Mouse (Mus musculus): ENCODE data around the gene Sirt2.

The Sirt2 gene

DNA sequence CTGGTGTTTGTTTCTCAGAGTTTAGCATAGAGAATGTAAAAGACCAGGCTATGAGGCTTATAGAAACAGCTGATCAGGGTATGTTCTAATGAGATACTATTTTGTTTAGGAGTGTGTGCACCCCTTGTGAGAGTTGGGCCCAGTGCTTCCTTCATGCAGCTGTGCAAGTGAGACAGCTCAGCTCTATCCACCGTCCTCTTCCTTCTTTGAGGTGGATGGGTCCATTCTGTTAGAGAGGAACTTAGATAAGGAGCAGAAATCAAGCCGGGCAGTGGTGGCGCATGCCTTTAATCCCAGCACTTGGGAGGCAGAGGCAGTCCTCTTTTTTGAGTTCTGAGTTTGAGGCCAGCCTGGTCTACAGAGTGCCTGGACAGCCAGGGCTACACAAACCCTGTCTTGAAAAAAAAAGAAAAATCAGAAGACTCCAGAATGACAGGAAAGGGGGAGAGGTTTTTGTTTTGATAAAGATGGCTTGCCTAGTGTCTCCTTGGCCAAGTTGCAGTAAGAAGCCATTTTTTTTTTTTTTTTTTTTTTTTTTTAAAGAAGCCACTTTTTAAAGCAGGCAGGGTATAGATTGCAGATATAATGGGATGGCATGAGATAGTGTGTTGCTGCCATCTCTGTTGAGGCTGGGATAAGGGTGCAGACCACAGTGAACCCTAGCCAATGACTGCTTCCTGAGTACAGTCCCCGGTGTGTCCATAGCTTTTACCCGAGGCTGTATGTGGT is 47.9 kb downstream of the Sirt2 start:
- TF ChIP-seq GATA4 (IDR thresholded peaks at IDR 0.05; ENCODE audit: insufficient replicate concordance, low read length) = no peak

DNA sequence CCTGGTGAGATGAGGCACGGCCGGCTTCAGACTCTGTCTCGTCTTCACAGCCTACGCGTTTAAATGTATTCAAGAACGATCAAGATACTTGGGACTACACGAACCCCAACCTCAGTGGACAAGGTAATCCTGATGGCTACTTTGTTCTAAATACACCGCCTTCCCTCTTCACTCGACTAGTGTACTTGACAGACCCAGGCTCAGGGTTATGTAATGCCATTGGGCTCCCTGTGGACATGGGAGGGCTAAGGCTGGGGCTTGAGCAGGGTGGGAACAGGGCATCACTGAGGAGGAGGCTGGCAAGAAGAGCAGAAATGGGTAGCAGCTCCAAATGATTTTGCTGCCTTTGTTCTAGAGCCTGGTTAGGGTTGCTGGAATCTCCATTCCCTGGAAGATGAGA is 48.7 kb downstream of the Sirt2 start:
- no peak for TF ChIP-seq GATA4 (IDR thresholded peaks at IDR 0.05; ENCODE audit: insufficient replicate concordance, low read length)

DNA sequence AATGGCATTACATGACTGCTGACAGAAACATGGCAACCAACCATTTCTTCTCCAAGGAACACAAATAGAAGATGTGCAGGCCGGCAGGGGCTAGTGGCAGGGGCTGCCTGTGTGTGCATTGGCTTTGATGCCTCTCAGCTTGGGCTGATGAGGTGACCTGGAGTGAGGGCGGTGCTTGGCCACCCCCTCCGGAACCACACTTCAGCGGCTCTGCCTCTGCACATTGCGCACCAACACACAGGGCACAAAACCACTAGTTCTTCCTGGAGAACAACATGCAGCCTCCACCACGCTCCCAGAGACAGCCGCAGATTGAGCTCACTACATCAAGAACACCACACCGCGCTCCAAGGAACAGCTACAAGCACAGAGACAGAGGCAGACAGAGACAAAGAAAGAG is 49.7 kb downstream of the Sirt2 start:
- no peak for TF ChIP-seq GATA4 (IDR thresholded peaks at IDR 0.05; ENCODE audit: insufficient replicate concordance, low read length)

DNA sequence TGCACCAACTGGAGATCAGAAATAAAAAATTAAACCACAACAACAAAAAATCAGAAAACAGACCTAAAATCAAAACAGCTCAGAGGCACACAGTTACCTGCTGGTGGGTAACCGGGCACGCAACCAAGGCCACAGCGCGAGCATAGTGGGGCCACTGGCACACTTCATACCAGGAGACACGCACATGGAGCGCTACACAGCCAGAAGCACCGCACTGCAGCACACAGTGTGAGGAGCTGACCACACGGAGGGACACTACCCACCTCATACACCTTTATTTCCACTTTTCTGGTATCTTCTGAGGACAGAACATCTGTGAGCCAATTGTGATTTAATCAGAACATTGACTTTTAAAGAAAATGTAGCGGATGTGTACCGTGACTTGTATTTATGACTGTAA is 50.4 kb downstream of the Sirt2 start:
- TF ChIP-seq GATA4 (IDR thresholded peaks at IDR 0.05; ENCODE audit: insufficient replicate concordance, low read length) = no peak

DNA sequence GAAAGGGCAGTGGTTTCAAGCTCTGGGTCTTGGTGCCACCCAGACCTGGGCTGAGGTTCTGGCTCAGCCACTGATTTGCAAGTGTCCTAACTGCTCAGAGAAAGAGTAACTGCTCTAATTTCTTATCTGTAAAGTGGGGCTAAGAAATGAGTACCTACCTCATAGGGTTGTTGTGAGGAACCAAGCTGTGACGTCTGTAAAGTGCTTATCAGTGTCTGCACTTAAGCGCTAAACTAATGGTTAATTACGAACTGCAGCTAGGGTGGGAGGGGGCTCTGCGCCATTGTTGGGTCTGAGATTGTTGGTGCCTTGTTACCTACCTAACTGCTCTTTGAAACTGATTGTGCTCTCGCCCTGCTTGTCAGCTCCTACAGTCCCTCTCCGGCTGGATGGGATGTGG is 51.0 kb downstream of the Sirt2 start:
- TF ChIP-seq GATA4 (IDR thresholded peaks at IDR 0.05; ENCODE audit: insufficient replicate concordance, low read length) = no peak

DNA sequence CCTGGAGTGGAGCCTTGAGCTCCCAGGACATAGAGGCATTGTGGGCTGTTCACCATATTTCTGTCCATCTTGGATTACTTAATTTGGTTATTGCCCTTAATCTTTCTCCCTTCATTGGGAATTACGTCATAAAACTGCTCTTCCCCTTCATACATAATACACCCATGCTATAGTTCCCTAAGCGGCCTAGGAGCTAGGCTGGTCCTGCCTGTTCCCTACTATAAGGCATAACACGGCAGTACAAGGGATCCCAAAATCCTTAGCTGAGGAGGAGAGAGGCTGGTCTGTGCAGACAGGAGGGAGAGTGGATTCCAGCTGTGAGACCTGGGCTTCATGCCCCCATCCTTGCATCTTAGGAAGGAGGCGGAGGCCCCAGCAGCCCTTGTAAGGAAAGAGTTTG is 51.4 kb downstream of the Sirt2 start:
- TF ChIP-seq GATA4 (IDR thresholded peaks at IDR 0.05; ENCODE audit: insufficient replicate concordance, low read length) = no peak

DNA sequence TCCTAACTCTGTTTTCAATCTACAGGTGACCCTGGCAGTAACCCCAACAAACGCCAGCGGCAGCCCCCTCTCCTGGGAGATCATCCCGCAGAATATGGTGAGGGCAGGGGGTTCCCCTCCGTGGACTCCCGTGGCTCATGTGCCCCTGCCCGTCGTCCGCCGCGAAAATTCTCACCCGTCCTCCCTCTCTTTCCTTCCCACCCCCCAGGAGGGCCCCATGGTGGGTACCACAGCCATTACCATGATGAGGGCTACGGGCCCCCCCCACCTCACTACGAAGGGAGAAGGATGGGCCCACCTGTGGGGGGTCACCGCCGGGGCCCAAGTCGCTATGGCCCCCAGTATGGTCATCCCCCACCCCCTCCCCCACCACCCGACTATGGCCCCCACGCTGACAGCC is 51.9 kb downstream of the Sirt2 start:
- no peak for TF ChIP-seq GATA4 (IDR thresholded peaks at IDR 0.05; ENCODE audit: insufficient replicate concordance, low read length)

DNA sequence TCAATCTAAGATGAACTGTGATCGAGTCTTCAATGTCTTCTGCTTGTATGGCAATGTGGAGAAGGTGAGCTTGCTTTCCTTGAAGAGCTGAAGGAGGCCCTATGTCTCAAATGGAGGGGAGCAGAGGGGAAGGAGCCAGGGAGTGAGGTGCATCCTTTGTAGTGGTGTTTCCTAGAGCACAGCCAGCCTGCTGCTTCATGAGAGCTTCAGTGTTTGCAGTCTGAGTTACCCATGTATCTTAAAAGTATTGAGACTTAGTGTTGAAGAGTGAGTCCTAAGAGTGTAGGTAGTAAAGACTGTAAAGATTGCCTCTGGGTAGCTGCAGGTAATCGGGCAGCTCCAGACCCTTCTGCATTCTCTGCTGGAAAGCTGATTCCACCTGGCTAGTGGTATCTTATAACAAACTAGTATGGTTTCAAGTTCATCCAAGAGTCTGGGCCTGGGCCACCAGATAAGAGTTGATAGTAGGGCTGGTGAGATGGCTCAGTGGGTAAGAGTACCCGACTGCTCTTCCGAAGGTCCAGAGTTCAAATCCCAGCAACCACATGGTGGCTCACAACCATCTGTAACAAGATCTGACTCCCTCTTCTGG is 52.4 kb downstream of the Sirt2 start:
- no peak for TF ChIP-seq GATA4 (IDR thresholded peaks at IDR 0.05; ENCODE audit: insufficient replicate concordance, low read length)

DNA sequence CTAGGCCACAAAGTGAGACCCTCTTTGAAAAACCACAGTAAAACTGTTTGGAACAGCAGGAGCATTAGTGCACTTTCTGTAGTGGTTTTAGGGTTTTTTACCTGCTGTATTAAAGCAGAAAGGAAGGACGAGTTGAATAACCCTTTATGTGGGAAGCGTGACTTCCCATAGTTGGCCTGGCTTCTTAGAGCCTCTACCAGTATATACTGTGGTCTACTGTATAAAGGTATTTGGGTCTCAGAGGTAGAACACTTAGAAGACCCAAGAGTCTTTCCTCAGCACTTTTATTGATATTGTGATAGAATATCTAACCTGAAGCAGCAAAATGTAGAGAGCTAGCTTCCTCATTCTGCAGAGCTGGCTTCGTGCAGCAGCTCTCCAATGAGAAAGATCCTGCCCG is 53.0 kb downstream of the Sirt2 start:
- no peak for TF ChIP-seq GATA4 (IDR thresholded peaks at IDR 0.05; ENCODE audit: insufficient replicate concordance, low read length)

DNA sequence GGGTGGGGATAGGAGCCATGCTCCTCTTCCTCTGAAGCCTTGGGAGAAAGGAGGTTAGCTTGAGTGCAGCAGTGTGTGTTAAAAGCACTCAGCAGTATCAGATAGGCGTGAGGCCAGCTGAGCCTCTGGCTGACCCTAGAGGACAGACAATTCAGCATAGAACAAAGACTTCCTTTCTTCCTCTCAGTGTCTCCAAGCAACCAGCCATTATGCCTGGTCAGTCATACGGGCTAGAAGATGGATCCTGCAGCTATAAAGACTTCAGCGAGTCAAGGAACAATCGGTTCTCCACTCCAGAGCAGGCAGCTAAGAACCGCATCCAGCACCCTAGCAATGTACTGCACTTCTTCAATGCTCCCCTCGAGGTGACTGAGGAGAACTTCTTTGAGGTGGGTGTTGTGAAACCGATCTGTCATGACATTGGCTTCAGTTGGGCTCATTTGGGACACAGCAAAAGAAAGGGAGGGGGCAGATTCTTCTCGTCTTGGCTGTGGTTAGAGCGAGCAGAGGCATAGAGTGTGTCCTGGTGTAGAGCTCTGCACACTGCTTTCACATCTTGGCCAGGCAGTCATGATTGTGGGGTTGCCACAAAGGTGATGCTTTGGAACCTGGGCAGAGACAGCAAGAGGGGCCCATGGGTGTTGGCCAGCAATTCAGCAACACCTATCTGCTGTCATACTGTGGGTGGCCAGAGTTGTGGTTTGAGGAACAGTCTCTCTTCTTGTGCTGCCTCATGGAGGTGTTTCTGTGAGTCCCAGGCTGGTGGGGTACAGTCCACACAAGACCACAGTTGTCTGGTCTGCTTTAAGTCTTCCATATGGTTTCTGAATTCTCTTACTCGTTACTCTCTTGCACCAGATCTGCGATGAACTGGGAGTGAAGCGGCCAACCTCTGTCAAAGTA is 54.1 kb downstream of the Sirt2 start:
- peak; percentile 87 for TF ChIP-seq GATA4 (IDR thresholded peaks at IDR 0.05; ENCODE audit: insufficient replicate concordance, low read length)

DNA sequence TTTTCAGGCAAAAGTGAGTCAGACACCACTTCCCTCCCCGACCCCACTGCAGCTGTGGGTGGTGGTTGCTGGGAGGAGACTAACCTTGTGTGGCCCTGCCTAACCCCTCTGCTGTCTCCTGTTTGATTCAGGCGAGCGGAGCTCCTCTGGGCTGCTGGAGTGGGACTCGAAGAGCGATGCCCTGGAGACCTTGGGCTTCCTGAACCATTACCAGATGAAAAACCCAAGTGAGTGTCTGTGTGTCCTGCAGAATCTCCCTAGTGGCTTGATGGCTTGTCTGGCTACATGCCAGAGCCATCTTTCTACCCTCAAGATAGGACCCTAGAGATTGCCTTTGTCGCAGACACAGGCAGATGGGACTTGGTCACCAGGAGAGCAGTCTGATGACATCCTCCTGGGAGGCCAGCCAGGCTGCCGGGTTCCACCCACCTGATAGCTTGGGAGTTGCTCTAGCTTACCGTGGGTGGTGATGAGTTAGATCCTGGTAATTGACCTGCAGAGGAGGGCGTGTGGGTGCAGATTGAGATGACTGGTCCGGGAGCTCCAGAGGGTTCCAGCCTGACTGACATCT is 54.8 kb downstream of the Sirt2 start:
- TF ChIP-seq GATA4 (IDR thresholded peaks at IDR 0.05; ENCODE audit: insufficient replicate concordance, low read length) = no peak

DNA sequence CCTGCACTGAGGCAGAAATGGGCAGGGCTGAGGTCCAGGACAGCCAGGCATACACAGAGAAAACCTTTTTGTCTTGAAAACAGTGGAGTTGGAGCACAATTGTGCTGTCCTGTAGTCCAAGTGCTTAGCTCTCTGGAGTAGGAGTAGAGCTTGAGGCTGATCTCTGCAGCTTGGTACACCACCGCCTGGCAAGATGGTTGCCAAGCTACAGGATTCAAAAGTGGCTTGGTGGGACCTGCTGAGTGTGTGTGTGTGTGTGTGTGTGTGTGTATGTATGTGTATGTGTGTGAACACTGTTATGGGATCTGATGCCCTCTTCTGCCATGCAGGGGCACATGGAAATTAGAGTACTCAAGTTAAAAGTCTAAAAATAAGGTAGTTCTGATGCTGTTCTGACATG is 56.0 kb downstream of the Sirt2 start:
- no peak for TF ChIP-seq GATA4 (IDR thresholded peaks at IDR 0.05; ENCODE audit: insufficient replicate concordance, low read length)

DNA sequence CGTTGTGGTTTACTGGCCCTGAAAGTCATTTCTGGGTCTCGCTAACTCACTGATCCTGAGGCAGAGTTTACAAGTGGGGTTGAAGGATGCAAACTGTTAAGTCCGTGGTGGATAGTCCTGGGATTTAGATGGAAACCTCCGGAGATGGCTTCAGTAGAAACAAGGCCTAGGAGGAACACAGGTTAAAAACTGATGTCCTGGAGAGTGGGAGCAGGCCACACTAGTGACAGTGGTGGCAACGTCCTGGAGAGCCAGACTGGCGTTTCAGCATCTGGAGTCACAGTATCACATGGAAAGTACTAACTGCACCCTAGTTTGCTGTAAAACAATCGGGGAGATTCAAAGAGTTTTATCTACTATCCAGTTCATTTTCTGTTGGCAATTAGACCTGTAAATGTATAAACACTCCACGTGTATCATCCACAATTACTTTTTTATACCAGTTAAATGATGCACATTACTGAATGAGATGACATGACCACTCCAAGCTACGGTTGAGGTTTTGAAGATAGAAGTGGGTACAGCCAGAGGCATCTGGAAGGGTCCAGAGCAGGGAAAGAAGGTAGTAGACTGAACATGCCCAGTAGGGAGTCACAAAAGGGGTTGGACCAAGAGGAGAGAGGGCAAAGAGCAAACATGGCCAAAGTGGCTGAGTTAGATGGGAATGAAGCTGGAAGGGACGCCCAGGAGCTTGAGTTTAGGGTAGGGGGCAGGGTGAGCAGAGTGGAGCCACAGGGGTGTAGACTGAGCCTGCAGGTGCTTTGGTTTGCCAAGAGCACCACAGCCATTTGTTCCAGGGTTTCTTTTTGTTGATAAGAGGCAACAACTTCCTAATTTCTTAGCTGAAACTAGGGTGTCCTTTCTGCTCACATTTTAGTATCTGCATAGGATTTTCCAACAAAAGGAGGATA is 56.7 kb downstream of the Sirt2 start:
- no peak for TF ChIP-seq GATA4 (IDR thresholded peaks at IDR 0.05; ENCODE audit: insufficient replicate concordance, low read length)

DNA sequence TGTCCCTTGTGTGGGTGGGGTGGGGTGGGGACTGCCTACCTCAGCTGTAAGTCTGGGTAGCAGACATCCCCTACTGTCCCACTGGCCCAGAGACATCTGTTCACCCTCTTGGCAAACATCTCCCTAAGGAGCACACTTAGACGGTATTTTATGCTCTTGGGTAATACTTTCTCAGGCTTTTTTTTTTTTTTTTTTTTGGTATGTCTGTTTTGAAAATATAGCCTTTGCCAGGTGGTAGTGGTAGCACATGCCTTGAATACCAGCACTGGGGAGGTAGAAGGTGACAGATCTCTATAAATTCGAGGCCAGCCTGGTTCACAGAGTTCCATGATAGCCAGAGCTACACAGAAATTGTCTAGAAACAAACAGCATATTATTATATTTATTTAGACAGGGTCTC is 57.4 kb downstream of the Sirt2 start:
- TF ChIP-seq GATA4 (IDR thresholded peaks at IDR 0.05; ENCODE audit: insufficient replicate concordance, low read length) = no peak

Measured in liver, adult (tissue).